Mouse (Mus musculus): ENCODE measurements at regions not wholly inside any gene's neighbourhood (a gene's known extent, or its start where the extent isn't known, plus 50 kb on each side); places are given as distances from the start of the nearest gene placed in this dataset.
"Not testable (repeated sequence)": the region's sequence is repeated elsewhere in the genome, so short reads cannot be mapped to it uniquely, and the experiment has no call there.

DNA sequence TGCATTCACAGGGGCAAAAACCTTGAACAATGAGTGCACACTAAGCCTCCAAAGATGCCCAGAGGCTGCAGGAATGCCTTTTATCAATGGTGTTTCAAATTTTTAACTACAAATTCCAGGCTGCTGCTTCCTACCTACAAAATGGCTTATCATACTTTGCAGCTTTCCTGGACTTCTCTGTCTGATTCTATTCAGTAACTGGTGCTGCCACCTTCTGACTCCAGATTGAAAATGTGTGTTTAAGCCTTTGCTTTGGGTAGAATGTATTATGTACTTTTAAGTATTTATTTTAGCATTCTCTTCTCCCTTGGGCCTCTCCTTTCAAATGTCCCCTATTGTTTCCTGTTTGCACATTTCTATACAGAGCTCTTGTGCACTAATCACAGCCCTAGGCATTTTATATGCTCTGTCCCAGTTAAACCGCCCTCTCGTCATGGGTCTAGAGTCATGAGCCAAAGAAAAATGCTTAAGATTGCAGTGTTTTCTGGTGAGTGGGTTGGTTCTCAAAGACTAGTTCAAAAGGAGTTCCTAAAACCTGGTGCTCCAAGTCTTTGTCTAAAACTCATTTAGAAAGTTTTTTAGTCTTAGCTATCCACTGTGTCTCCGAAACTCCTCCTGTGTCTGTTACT, 472.3 kb upstream of the Dpp10 start:
- DNase-seq: no peak

DNA sequence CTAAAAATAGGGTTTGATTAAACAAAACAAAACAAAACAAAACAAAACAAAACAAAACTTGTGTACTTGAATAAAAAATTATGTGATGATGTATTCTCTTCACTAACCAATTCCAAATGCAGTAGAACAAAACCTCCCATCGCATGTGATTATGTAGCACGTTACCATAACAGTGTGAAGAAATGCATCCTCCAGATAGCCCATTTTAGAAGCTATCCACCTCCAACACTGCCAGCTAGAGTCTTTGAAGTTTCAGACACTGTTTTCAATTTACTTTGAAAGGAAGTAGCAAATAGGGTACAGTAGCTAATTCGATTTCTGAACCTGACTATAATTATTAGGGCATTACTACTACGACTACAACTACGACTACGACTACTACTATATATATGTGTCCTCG, 465.1 kb upstream of the Dpp10 start:
- no peak for DNase-seq

DNA sequence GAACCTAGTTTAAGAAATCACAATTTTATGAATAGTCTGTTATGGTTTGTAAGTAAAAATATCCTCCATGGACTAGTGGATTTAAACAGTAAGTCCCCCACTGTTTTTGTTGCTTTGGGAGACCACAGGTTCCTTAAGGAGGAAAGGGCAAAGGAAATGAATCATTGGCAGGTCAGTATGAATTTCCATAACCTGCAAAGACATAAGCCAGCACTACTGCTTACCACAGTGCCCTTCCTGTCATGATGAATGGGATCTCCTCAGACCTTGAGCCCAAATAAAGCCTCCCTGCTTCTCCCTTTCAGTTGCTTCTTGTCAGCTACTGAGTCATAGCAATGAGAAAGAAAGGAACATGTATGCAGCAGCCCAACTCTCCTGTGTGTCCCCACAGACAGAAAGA, 443.1 kb upstream of the Dpp10 start:
- DNase-seq: no peak

DNA sequence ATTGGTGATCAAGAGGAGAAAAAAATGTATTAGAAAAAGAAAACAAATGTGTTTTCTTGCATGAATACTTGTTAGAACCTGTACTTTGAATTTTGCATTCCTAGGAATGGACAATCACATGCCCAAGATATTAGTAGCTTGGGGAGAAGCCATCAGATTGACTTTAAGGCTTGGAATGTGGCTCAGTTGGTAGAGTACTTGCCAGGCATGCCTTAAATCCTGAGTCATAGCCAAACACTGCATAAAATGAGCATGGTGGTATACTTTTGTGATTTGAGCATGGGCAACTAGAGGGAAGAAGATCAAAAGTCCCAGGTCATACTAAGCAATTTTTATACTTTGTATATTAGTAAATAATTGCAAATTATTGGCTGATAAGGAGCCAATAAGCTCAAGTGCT, 442.6 kb upstream of the Dpp10 start:
- DNase-seq: no peak

DNA sequence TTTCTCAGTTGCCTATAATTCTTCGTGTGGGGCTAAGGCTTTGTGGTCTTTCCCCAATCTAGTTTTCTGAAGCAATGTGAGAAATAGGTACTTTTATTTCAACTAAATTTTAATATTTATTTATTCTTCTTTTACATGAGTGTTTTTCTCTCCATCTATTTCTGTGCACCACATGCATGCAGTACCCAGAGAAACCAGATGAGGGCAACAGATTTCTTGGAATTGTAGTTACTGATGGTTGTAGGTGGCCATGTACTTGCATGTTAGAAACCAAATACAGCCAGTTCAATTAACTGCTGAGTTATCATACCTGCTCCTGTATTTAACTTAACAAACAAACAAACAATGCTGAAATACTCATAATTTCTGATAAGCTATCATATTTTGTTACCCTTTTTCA, 404.8 kb upstream of the Dpp10 start:
- no peak for DNase-seq

GRCm38 (mm10) chr1:124439526-124439925, 394.2 kb upstream of the Dpp10 start:
- DNase-seq: no peak

DNA sequence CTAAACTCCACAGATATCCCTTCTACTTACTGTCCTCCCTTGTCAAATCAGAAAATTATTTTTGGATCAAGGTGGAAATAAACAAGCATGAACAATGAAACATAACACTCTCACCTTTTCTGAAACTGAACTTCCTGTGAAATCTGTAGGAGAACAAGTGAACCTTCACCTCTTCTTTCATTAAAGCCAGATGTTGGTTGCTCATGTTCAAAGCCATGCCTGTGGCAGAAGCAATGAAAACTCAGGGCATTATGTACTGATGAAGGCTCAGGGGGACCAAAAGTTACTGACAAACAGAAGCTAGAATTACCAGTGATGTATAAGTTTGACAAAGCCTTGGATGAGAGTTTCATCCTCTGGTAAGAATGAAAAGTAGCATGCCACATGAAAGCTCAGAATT, 390.5 kb upstream of the Dpp10 start:
- no peak for DNase-seq

GRCm38 (mm10) chr1:124429583-124429982, 384.2 kb upstream of the Dpp10 start:
- DNase-seq: no peak

GRCm38 (mm10) chr1:124416762-124417161, 371.4 kb upstream of the Dpp10 start:
- DNase-seq: no peak

GRCm38 (mm10) chr1:124410236-124410635, 364.9 kb upstream of the Dpp10 start:
- no peak for DNase-seq

GRCm38 (mm10) chr1:124409781-124410180, 364.4 kb upstream of the Dpp10 start:
- no peak for DNase-seq

- DNase-seq: peak in 1 of 2 experiments; percentile 13
Measured at GRCm38 (mm10) chr1:124369604-124370003, 324.2 kb upstream of the Dpp10 start.

- DNase-seq: not testable (repeated sequence)
Measured at GRCm38 (mm10) chr1:124348491-124348890, 303.1 kb upstream of the Dpp10 start.

DNA sequence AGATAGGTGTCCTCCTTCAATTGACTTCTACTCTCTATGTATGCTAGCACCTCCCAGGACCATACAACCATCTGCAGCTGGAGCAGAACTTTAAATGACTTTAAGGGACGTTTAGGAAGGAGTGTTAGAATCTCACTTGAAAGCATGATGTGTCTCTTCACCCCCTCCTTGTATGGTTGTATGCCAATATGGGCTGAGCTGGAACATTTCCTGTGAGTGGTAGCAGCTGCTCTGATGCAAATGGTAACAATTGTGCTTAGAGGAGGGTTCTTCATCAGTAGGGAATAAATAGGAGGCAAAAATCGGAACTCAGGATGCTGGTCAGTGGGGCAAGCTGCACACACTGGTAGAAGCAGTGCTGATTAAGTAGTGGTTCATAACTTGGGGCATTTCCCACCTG, 294.1 kb upstream of the Dpp10 start:
- DNase-seq: no peak

GRCm38 (mm10) chr1:124338648-124339047, 293.3 kb upstream of the Dpp10 start:
- no peak for DNase-seq

- DNase-seq: no peak
Measured at GRCm38 (mm10) chr1:124332294-124332693, 286.9 kb upstream of the Dpp10 start.

Measured in heart, adult 18-20 months (tissue).